ENCODE assay signal across 22 mouse cellular contexts in the genomic region with DNA sequence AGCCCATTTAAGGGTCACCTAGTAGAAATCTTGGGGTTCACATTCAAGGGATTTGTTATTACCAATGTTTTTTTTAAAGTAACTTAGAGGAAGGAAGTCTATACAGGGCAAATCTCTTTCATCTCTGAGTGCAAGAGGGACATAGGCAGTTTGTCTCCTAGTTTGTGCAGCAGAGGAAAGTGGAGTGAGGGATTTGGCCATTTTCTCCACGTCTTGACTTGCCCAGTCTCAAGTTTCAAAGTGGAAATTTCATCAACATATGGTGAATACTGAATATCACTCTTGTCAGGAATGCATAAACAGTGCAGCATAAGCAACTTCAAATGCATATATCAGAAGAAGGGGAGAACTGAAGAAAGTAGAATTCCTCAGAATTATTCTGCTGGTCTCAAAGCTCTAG. TPM values are rescaled to one million over a fixed set of nuclear protein-coding genes. Genes with fewer than 3 reads are reported as not detected.
DNase-seq lines count a peak whose midpoint lies in the region; ATAC-seq and TF ChIP-seq lines count a peak whose summit lies in the region.
"Had no signal": no experiment of that assay in that cellular context is flagged by ENCODE, and none has a peak within 500 bp of the region (broad histone marks: within the 10 kb centered on the region; RNA-seq: fewer than 3 reads in every experiment).

No protein-coding gene starts in this region.

- no peaks in the 10 kb centered on the region for H3K4me1 ChIP-seq in lung, embryonic 14.5 days (ENCODE audit: insufficient read depth)
- H3K4me1 ChIP-seq in lung, embryonic 15.5 days: no peaks in the 10 kb centered on the region
- no peaks in the 10 kb centered on the region for H3K4me1 ChIP-seq in lung, embryonic 16.5 days (replicated peaks; ENCODE audit: control insufficient read depth, insufficient read depth, low read length)

- no peak for TF ChIP-seq CTCF in lung, embryonic 14.5 days (IDR thresholded peaks at IDR 0.05; ENCODE audit: low read depth)

- H3K4me2 ChIP-seq in lung, embryonic 14.5 days: no peak overlapping the region
- H3K4me2 ChIP-seq in lung, embryonic 15.5 days: no peak overlapping the region
- H3K4me2 ChIP-seq in lung, embryonic 16.5 days (ENCODE audit: low read depth, low read length): no peak overlapping the region

- no peak overlapping the region for H3K9ac ChIP-seq in lung, embryonic 14.5 days
- H3K9ac ChIP-seq in lung, embryonic 15.5 days: no peak overlapping the region
- no peak overlapping the region for H3K9ac ChIP-seq in lung, embryonic 16.5 days (ENCODE audit: low read length)

- H3K27me3 ChIP-seq in lung, embryonic 14.5 days (ENCODE audit: insufficient read depth, low read length): no peaks in the 10 kb centered on the region
- no peaks in the 10 kb centered on the region for H3K27me3 ChIP-seq in lung, embryonic 15.5 days
- no peaks in the 10 kb centered on the region for H3K27me3 ChIP-seq in lung, embryonic 16.5 days (ENCODE audit: control insufficient read depth, insufficient read depth, low read depth, low read length)
- H3K27me3 ChIP-seq: CH12.LX, Patski had no signal

- peak; percentile 67 for DNase-seq in lung, embryonic 14.5 days
- no peak for DNase-seq in lung, postnatal 10 days
- DNase-seq in lung, postnatal 4 days: no peak
- no peak for DNase-seq in lung, adult 18-20 months
- DNase-seq: adrenal gland, adult 2 months; adrenal gland, adult 8-10 months; adrenal gland, postnatal 10 days; adrenal gland, postnatal 14 days; adrenal gland, postnatal 25 days; adrenal gland, postnatal 36 days; B cell, adult 2 months; cerebellum, adult 11 months; cerebellum, adult 11-12 months; cerebellum, adult 18-20 months had no signal

- peak; percentile 82; the same call in 1 of the 2 replicates for ATAC-seq in lung, embryonic 14.5 days (ENCODE audit: insufficient read depth)
- ATAC-seq in lung, embryonic 15.5 days (ENCODE audit: borderline replicate concordance, extremely low read depth, low FRiP score, low TSS enrichment): peak; percentile 64; the same call in 1 of the 2 replicates
- peak; percentile 38; the same call in 1 of the 2 replicates for ATAC-seq in lung, embryonic 16.5 days (ENCODE audit: low read depth)
- ATAC-seq: activated CD4-positive, CD25-positive, alpha-beta regulatory T cell, adult 4 months; CD4-positive, CD25-positive, alpha-beta regulatory T cell, adult 4 months; Patski had no signal

- no peak overlapping the region for H3K27ac ChIP-seq in lung, embryonic 14.5 days (ENCODE audit: low read depth)
- H3K27ac ChIP-seq in lung, embryonic 15.5 days: no peak overlapping the region
- H3K27ac ChIP-seq in lung, embryonic 16.5 days (ENCODE audit: low read length): no peak overlapping the region

- 15% methylated on average over 1 of the region's 1 CpGs for WGBS in lung, embryonic 14.5 days
- WGBS in lung, embryonic 15.5 days: 9% methylated on average over 1 of the region's 1 CpGs
- WGBS in lung, embryonic 16.5 days: 7% methylated on average over 1 of the region's 1 CpGs

- no peak overlapping the region for H3K4me3 ChIP-seq in lung, embryonic 14.5 days (ENCODE audit: low read depth, low read length)
- H3K4me3 ChIP-seq in lung, embryonic 15.5 days: no peak overlapping the region
- H3K4me3 ChIP-seq in lung, embryonic 16.5 days (ENCODE audit: low read length): no peak overlapping the region

- no peaks in the 10 kb centered on the region for H3K36me3 ChIP-seq in lung, embryonic 14.5 days (ENCODE audit: insufficient read depth)
- H3K36me3 ChIP-seq in lung, embryonic 15.5 days: no peaks in the 10 kb centered on the region
- H3K36me3 ChIP-seq in lung, embryonic 16.5 days (ENCODE audit: control insufficient read depth, insufficient read depth, low read length): no peaks in the 10 kb centered on the region
- H3K36me3 ChIP-seq: G1E had no signal

- H3K9me3 ChIP-seq in lung, embryonic 14.5 days (ENCODE audit: low read depth, low read length): no peaks in the 10 kb centered on the region
- H3K9me3 ChIP-seq in lung, embryonic 15.5 days: no peaks in the 10 kb centered on the region
- no peaks in the 10 kb centered on the region for H3K9me3 ChIP-seq in lung, embryonic 16.5 days (ENCODE audit: control insufficient read depth, low read length)
- H3K9me3 ChIP-seq: G1E had no signal

RNA-seq across cellular contexts. Expression of gene Kctd8, which starts 39.8 kb away (rescaled TPM):
- polyA plus RNA-seq in lung, embryonic 14.5 days (2014; fragmentation: Nextera tagmentation; extraction: Ambion mirVana): 3.6 and 4.8 TPM in 2 replicates
- polyA plus RNA-seq in lung, embryonic 15.5 days (2015; fragmentation: Nextera tagmentation; extraction: Ambion mirVana): 3.2 and 3.3 TPM in 2 replicates
- 2.3 and 3.3 TPM in 2 replicates for polyA plus RNA-seq in lung, embryonic 16.5 days (2015; fragmentation: Nextera tagmentation; extraction: Ambion mirVana)
- polyA plus RNA-seq: activated CD4-positive, CD25-positive, alpha-beta regulatory T cell, adult 4 months; C2C12; CD4-positive, CD25-positive, alpha-beta regulatory T cell, adult 4 months; G1E; Patski had no signal
